Mouse (Mus musculus): ENCODE results near the gene Hist1h3i. TPM values are rescaled to one million over a fixed set of nuclear protein-coding genes. Genes with fewer than 3 reads are reported as not detected.
"Not testable (repeated sequence)": the region's sequence is repeated elsewhere in the genome, so short reads cannot be mapped to it uniquely, and the experiment has no call there.

The Hist1h3i gene
- total and polyA plus RNA-seq, 3 experiments = 1.7 to 13.1 (median 9.1) TPM

GRCm38 (mm10) chr13:21782361-21783254 is 562 bp downstream of the Hist1h3i start:
- not testable (repeated sequence) for H3K36me3 ChIP-seq (ENCODE audit: control insufficient read depth, insufficient read depth, low read length)
- H3K9ac ChIP-seq (ENCODE audit: low read depth, low read length) = peak overlapping the region; percentile 76

GRCm38 (mm10) chr13:21781639-21782038 is 1.5 kb downstream of the Hist1h3i start:
- no peaks in the 10 kb centered on the region for H3K79me2 ChIP-seq (replicated peaks; ENCODE audit: control insufficient read depth, insufficient read depth, low read length)
- H3K27ac ChIP-seq = no peak overlapping the region
- DNase-seq = no peak
- H3K4me3 ChIP-seq = no peak overlapping the region
- H3K4me1 ChIP-seq (ENCODE audit: control insufficient read depth, insufficient read depth, low read length) = peaks cover 2% of the 10 kb centered on the region; the same call in 1 of the 2 replicates
- no peaks in the 10 kb centered on the region for H3K27me3 ChIP-seq (ENCODE audit: control insufficient read depth, insufficient read depth, low read length)
- no peak overlapping the region for H3K9ac ChIP-seq (ENCODE audit: low read depth, low read length)
- WGBS = 98% methylated on average over 1 of the region's 1 CpGs
- intact Hi-C loops (cut with DNase I) = loop anchor here (10.0 kb wide), 1 partner anchor 1803 kb away; the partner anchor contains the start of gene Hist1h4d
- H3K36me3 ChIP-seq (ENCODE audit: control insufficient read depth, insufficient read depth, low read length) = no peaks in the 10 kb centered on the region
- TF ChIP-seq CTCF (IDR thresholded peaks at IDR 0.05) (no peak), EP300 (IDR thresholded peaks at IDR 0.05; ENCODE audit: insufficient read depth, low read depth, low read length) (no peak), POLR2A (IDR thresholded peaks at IDR 0.05; ENCODE audit: insufficient read depth, low read depth, low read length) (no peak)

More at GRCm38 (mm10) chr13:21782361-21783254, 562 bp downstream of the Hist1h3i start:
- not testable (repeated sequence) for H3K27me3 ChIP-seq (ENCODE audit: control insufficient read depth, insufficient read depth, low read length); H3K79me2 ChIP-seq (replicated peaks; ENCODE audit: control insufficient read depth, insufficient read depth, low read length); H3K4me1 ChIP-seq (ENCODE audit: control insufficient read depth, insufficient read depth, low read length)
- TF ChIP-seq POLR2A (IDR thresholded peaks at IDR 0.05; ENCODE audit: insufficient read depth, low read depth, low read length) = 0 out of 2 replicates have a peak, but pooled peaks have one; percentile 43
- Histone ChIP-seq H3K27ac (peak overlapping the region; percentile 44; the same call in 1 of the 2 replicates), H3K4me3 (peak overlapping the region; percentile 57)
- peak; percentile 33 to 41 for DNase-seq
- WGBS = 6% methylated on average over 14 of the region's 35 CpGs
- intact Hi-C loops (cut with DNase I) = loop anchor here (10.0 kb wide), 1 partner anchor 1802 kb away; the partner anchor contains the start of gene Hist1h4d

- Histone ChIP-seq H3K79me2 (replicated peaks; ENCODE audit: control insufficient read depth, insufficient read depth, low read length) (0 out of 2 replicates have a peak, but pooled peaks cover 1% of the 10 kb centered on the region), H3K36me3 (ENCODE audit: control insufficient read depth, insufficient read depth, low read length) (no peaks in the 10 kb centered on the region), H3K9ac (ENCODE audit: low read depth, low read length) (no peak overlapping the region), H3K27ac (no peak overlapping the region), H3K4me1 (ENCODE audit: control insufficient read depth, insufficient read depth, low read length) (peaks cover 2% of the 10 kb centered on the region; the same call in 1 of the 2 replicates), H3K4me3 (peak overlapping the region; percentile 77), H3K27me3 (ENCODE audit: control insufficient read depth, insufficient read depth, low read length) (no peaks in the 10 kb centered on the region)
- WGBS = 53% methylated on average over 6 of the region's 6 CpGs
- intact Hi-C loops (cut with DNase I) = loop anchor here (10.0 kb wide), 1 partner anchor 1804 kb away; the partner anchor contains the start of gene Hist1h4d
- TF ChIP-seq CTCF (IDR thresholded peaks at IDR 0.05) = no peak
- no peak for TF ChIP-seq EP300 (IDR thresholded peaks at IDR 0.05; ENCODE audit: insufficient read depth, low read depth, low read length)
- TF ChIP-seq POLR2A (IDR thresholded peaks at IDR 0.05; ENCODE audit: insufficient read depth, low read depth, low read length) = no peak
- DNase-seq = no peak
These were observed 2.1 kb downstream of the Hist1h3i start for GRCm38 (mm10) chr13:21781021-21781555.

- 0 out of 2 replicates have a peak, but pooled peaks cover 1% of the 10 kb centered on the region for H3K79me2 ChIP-seq (replicated peaks; ENCODE audit: control insufficient read depth, insufficient read depth, low read length)
- TF ChIP-seq CTCF (IDR thresholded peaks at IDR 0.05) (no peak), POLR2A (IDR thresholded peaks at IDR 0.05; ENCODE audit: insufficient read depth, low read depth, low read length) (peak; percentile 57; the same call in 1 of the 2 replicates)
- peak within 1 kb of the TSS; percentile 77 for H3K4me3 ChIP-seq
- H3K4me1 ChIP-seq (ENCODE audit: control insufficient read depth, insufficient read depth, low read length) = peaks cover 2% of the 10 kb centered on the region; the same call in 1 of the 2 replicates
- intact Hi-C loops (cut with DNase I) = loop anchor here (2.0 to 10.0 kb wide), 4 partner anchors 29 to 1805 kb away; partner anchors contain the start of genes Hist1h2ag, Hist1h2bj, Hist1h4d and Hist1h4i
- peak; percentile 64 to 67 for DNase-seq
- H3K27ac ChIP-seq = peak within 1 kb of the TSS; percentile 58
- H3K36me3 ChIP-seq (ENCODE audit: control insufficient read depth, insufficient read depth, low read length) = no peaks in the 10 kb centered on the region
- WGBS = under 1% methylated on average over 44 of the region's 44 CpGs
- no peaks in the 10 kb centered on the region for H3K27me3 ChIP-seq (ENCODE audit: control insufficient read depth, insufficient read depth, low read length)
- peak within 1 kb of the TSS; percentile 85 for H3K9ac ChIP-seq (ENCODE audit: low read depth, low read length)
These were observed 3.1 kb downstream of the Hist1h3i start, which contains the start of gene Hist1h1b for GRCm38 (mm10) chr13:21779767-21780731. TSS of gene Hist1h1b (minus strand) at chr13:21780625.

Data from heart, adult 2 months (tissue).